Mouse (Mus musculus) CH12.LX (cell line): ENCODE measurements around the gene Mmp19. TPM values are rescaled to one million over a fixed set of nuclear protein-coding genes. Genes with fewer than 3 reads are reported as not detected.

ENCODE experiments used
- DNase-seq: peaks from one replicate; pipeline ENCODE4 v3.0.0-alpha.2; 2013; ENCODE audit errors: extremely low read depth
- H3K27ac ChIP-seq: 2 replicates; pipeline ENCODE4 v1.5.1; 2012; ENCODE audit warnings: low read depth, mild to moderate bottlenecking, control low read depth, moderate library complexity; ENCODE audit not compliant: insufficient read depth
- H3K27me3 ChIP-seq: replicated peaks from 2 replicates; pipeline ENCODE3; 2012; ENCODE audit warnings: inconsistent platforms
- H3K36me3 ChIP-seq, 2 experiments: replicated peaks in 1 of 2; 2 replicates each; pipeline versions ENCODE3 to v1.6.1; 2012; ENCODE audit warnings: inconsistent platforms in 1 of 2, low read length in 1 of 2, mild to moderate bottlenecking in 1 of 2, mixed read lengths in 1 of 2, moderate library complexity in 1 of 2; ENCODE audit not compliant: control insufficient read depth in 1 of 2, insufficient read depth in 1 of 2
- H3K4me1 ChIP-seq, 2 experiments: 2 replicates each; pipeline ENCODE4 v1.6.1; 2012; ENCODE audit warnings: inconsistent platforms in 1 of 2, moderate library complexity in 1 of 2; ENCODE audit not compliant: insufficient read depth in 2 of 2, control insufficient read depth in 1 of 2
- H3K4me2 ChIP-seq: 2 replicates; pipeline ENCODE4 v1.6.1; 2012; ENCODE audit warnings: low read depth, mild to moderate bottlenecking, control low read depth; ENCODE audit not compliant: poor library complexity, insufficient read depth, severe bottlenecking
- H3K4me3 ChIP-seq, 3 experiments: fragments of 150-350 bp in 1 of 3; sonication (generic) in 1 of 3; replicated peaks in 1 of 3; 2 replicates each; pipeline versions ENCODE3 to v1.5.1; 2011 to 2012; ENCODE audit warnings: low read depth in 2 of 3, low read length in 2 of 3, mild to moderate bottlenecking in 2 of 3, moderate library complexity in 2 of 3, control low read depth in 1 of 3, improper control_type of control experiment in 1 of 3, inconsistent platforms in 1 of 3, mixed read lengths in 1 of 3; ENCODE audit not compliant: poor library complexity in 1 of 3
- H3K79me2 ChIP-seq: replicated peaks from 2 replicates; pipeline ENCODE4 v1.6.1; 2012; ENCODE audit warnings: mild to moderate bottlenecking, moderate library complexity; ENCODE audit not compliant: control insufficient read depth, poor library complexity, insufficient read depth, severe bottlenecking; ENCODE audit errors: extremely low read depth
- H3K9ac ChIP-seq: 2 replicates; pipeline ENCODE4 v1.6.1; 2012; ENCODE audit warnings: low read depth, mild to moderate bottlenecking, control low read depth, moderate library complexity; ENCODE audit not compliant: insufficient read depth
- H3K9me3 ChIP-seq: replicated peaks from 2 replicates; pipeline ENCODE3; 2012; ENCODE audit warnings: low read length, inconsistent platforms, mixed read lengths
- BHLHE40 ChIP-seq: IDR thresholded peaks from 2 replicates; pipeline ENCODE4 v1.6.1; 2011; ENCODE audit warnings: mild to moderate bottlenecking, low read depth, low read length, improper control_type of control experiment
- CHD1 ChIP-seq: IDR thresholded peaks from 2 replicates; pipeline ENCODE4 v1.6.1; 2012; ENCODE audit warnings: low read depth, low read length, improper control_type of control experiment, inconsistent platforms
- CHD2 ChIP-seq: IDR thresholded peaks from 2 replicates; pipeline ENCODE4 v1.6.1; 2011; ENCODE audit warnings: low read length, improper control_type of control experiment
- ELF1 ChIP-seq: IDR thresholded peaks from 2 replicates; pipeline ENCODE4 v1.6.1; 2014; ENCODE audit warnings: low read depth, mild to moderate bottlenecking, inconsistent platforms, low read length, improper control_type of control experiment
- GABPA ChIP-seq: IDR thresholded peaks from 2 replicates; pipeline ENCODE4 v1.6.1; 2012; ENCODE audit warnings: low read depth, low read length, improper control_type of control experiment, inconsistent platforms; ENCODE audit not compliant: insufficient replicate concordance
- HCFC1 ChIP-seq: IDR thresholded peaks from 2 replicates; pipeline ENCODE4 v1.6.1; 2012; ENCODE audit warnings: low read depth, mild to moderate bottlenecking, inconsistent platforms, low read length, improper control_type of control experiment
- IRF4 ChIP-seq: IDR thresholded peaks from 2 replicates; pipeline ENCODE4 v1.6.1; 2014; ENCODE audit warnings: low read depth, mild to moderate bottlenecking, inconsistent platforms, low read length, improper control_type of control experiment
- MXI1 ChIP-seq: IDR thresholded peaks from 2 replicates; pipeline ENCODE4 v1.6.1; 2011; ENCODE audit warnings: mild to moderate bottlenecking, low read depth, low read length, improper control_type of control experiment
- NELFE ChIP-seq: IDR thresholded peaks from 2 replicates; pipeline ENCODE4 v1.6.1; 2011; ENCODE audit warnings: low read depth, low read length, improper control_type of control experiment
- NRF1 ChIP-seq: IDR thresholded peaks from 2 replicates; pipeline ENCODE4 v1.6.1; 2014; ENCODE audit warnings: low read depth, mild to moderate bottlenecking, inconsistent platforms, low read length, improper control_type of control experiment, moderate library complexity
- POLR2A ChIP-seq: IDR thresholded peaks from 2 replicates; pipeline ENCODE4 v1.6.1; 2011; ENCODE audit warnings: low read depth, mild to moderate bottlenecking, improper control_type of control experiment, low read length
- POLR2AphosphoS2 ChIP-seq: IDR thresholded peaks from 2 replicates; pipeline ENCODE4 v1.6.1; 2011; ENCODE audit warnings: low read depth, low read length, improper control_type of control experiment
- RAD21 ChIP-seq: IDR thresholded peaks from 2 replicates; pipeline ENCODE4 v1.6.1; 2011; ENCODE audit warnings: low read depth, mild to moderate bottlenecking, low read length, improper control_type of control experiment, moderate library complexity
- SIN3A ChIP-seq: IDR thresholded peaks from 2 replicates; pipeline ENCODE4 v1.6.1; 2012; ENCODE audit warnings: low read length, improper control_type of control experiment, inconsistent platforms
- TBP ChIP-seq: conservative IDR thresholded peaks from 2 replicates; pipeline ENCODE4 v1.6.1; 2011; ENCODE audit warnings: low read depth, low read length, improper control_type of control experiment
- TCF12 ChIP-seq: IDR thresholded peaks from 2 replicates; pipeline ENCODE4 v1.6.1; 2014; ENCODE audit warnings: low read depth, mild to moderate bottlenecking, inconsistent platforms, low read length, improper control_type of control experiment
- UBTF ChIP-seq: IDR thresholded peaks from 2 replicates; pipeline ENCODE4 v1.6.1; 2012; ENCODE audit warnings: low read depth, mild to moderate bottlenecking, inconsistent platforms, low read length, improper control_type of control experiment, moderate library complexity
- USF1 ChIP-seq: IDR thresholded peaks from 2 replicates; pipeline ENCODE4 v1.6.1; 2014; ENCODE audit warnings: low read depth, mild to moderate bottlenecking, inconsistent platforms, low read length, improper control_type of control experiment
- USF2 ChIP-seq: conservative IDR thresholded peaks from 2 replicates; pipeline ENCODE4 v1.6.1; 2011; ENCODE audit warnings: low read depth, low read length, improper control_type of control experiment
- ZKSCAN1 ChIP-seq: IDR thresholded peaks from 2 replicates; pipeline ENCODE4 v1.6.1; 2012; ENCODE audit warnings: low read depth, inconsistent platforms, low read length, improper control_type of control experiment, borderline replicate concordance
- ZNF384 ChIP-seq: IDR thresholded peaks from 2 replicates; pipeline ENCODE4 v1.6.1; 2012; ENCODE audit warnings: low read depth, low read length, improper control_type of control experiment, inconsistent platforms
- dilution Hi-C: fragments of 300-500 bp; cut with MboI; formaldehyde crosslinking; loops from 2 replicates; pipeline ENCODE4 v1.14.3; 2020; ENCODE audit warnings: low sequenced_read_pairs; ENCODE audit not compliant: extremely low pct_unique_long_range_greater_than_20kb, extremely low pct_ligation_motif_present
- in situ Hi-C: fragments of 300-500 bp; cut with MboI; formaldehyde crosslinking; loops from 3 replicates; pipeline ENCODE4 v1.14.3; 2019; ENCODE audit warnings: low sequenced_read_pairs, low pct_ligation_motif_present, low pct_unique_long_range_greater_than_20kb, mixed read lengths
- polyA plus RNA-seq: library from polyadenylated mRNA; unstranded; fragments of >175 nt; gene quantifications from 2 replicates; pipeline ENCODE4 v1.2.1, GENCODE M21; 2012; ENCODE audit warnings: low read depth; ENCODE audit not compliant: insufficient read length
- total RNA-seq, 2 experiments: library from RNA; depleted of rRNA; stranded (reverse); fragments of 300-350 nt in 1 of 2; fragments of >200 nt in 1 of 2; gene quantifications; 2 replicates each; pipeline ENCODE4 v1.2.3; 2012 to 2014

Gene Mmp19
- total and polyA plus RNA-seq, 3 experiments: 0.50 to 1.3 (median 0.57) TPM

GRCm38 (mm10) chr10:128746972-128747645 is 43.6 kb upstream of the Mmp19 start:
- dilution Hi-C loops: no loop called here
- H3K4me3 ChIP-seq: peak overlapping the region; percentile 79 to 96 (median 80)
- TF ChIP-seq USF1: no peak
- TF ChIP-seq IRF4: 0 out of 2 replicates have a peak, but pooled peaks have one; percentile 3
- no peak for TF ChIP-seq USF2
- TF ChIP-seq MXI1: peak; percentile 10; the same call in 1 of the 2 replicates
- TF ChIP-seq BHLHE40: no peak
- no peak for TF ChIP-seq CHD2
- peak; percentile 83 for TF ChIP-seq ZNF384
- peak; percentile 66; the same call in 1 of the 2 replicates for TF ChIP-seq CHD1
- TF ChIP-seq HCFC1: no peak
- TF ChIP-seq, all 38 proteins: peak for 4
- Histone ChIP-seq H3K79me2 (peaks cover 40% of the 10 kb centered on the region), H3K4me1 (peaks cover 8 to 45% of the 10 kb centered on the region in 2 experiments), H3K36me3 (peaks cover 0 to 15% of the 10 kb centered on the region in 2 experiments), H3K9me3 (no peaks in the 10 kb centered on the region), H3K27me3 (peaks cover 3% of the 10 kb centered on the region), H3K27ac (peak overlapping the region; percentile 92), H3K9ac (peak overlapping the region; percentile 86; the same call in 1 of the 2 replicates), H3K4me2 (peak overlapping the region; percentile 92)
- in situ Hi-C loops: no loop called here
- no peak for DNase-seq

GRCm38 (mm10) chr10:128747646-128748251 is 43.0 kb upstream of the Mmp19 start, which contains the start of gene Pym1:
Gene Pym1 (plus strand): TSS chr10:128747889.
- peak within 1 kb of the TSS; percentile 86 for H3K9ac ChIP-seq
- DNase-seq: peak; percentile 89

More at GRCm38 (mm10) chr10:128747646-128748251, 43.0 kb upstream of the Mmp19 start, which contains the start of gene Pym1:
- peaks cover 44% of the 10 kb centered on the region for H3K79me2 ChIP-seq
- H3K4me2 ChIP-seq: peak within 1 kb of the TSS; percentile 92
- peak within 1 kb of the TSS; percentile 79 to 96 (median 80) for H3K4me3 ChIP-seq
- peaks cover 0 to 22% of the 10 kb centered on the region in 2 experiments for H3K36me3 ChIP-seq
- TF ChIP-seq NELFE (peak; percentile 40; the same call in 1 of the 2 replicates), NRF1 (no peak), TBP (peak; percentile 55; the same call in 1 of the 2 replicates), IRF4 (0 out of 2 replicates have a peak, but pooled peaks have one; percentile 11), TCF12 (peak; percentile 56; the same call in 1 of the 2 replicates), RAD21 (no peak), ZKSCAN1 (no peak), UBTF (peak; percentile 29; the same call in 1 of the 2 replicates), GABPA (no peak), POLR2AphosphoS2 (0 out of 2 replicates have a peak, but pooled peaks have one; percentile 28), ELF1 (0 out of 2 replicates have a peak, but pooled peaks have one; percentile 19), HCFC1 (peak; percentile 50; the same call in 1 of the 2 replicates), MXI1 (0 out of 2 replicates have a peak, but pooled peaks have one; percentile 7), SIN3A (peak; percentile 15), POLR2A (peak; percentile 72)
- TF ChIP-seq, all 38 proteins: peak for 11
- H3K27me3 ChIP-seq: peaks cover 3% of the 10 kb centered on the region
- H3K4me1 ChIP-seq: peaks cover 8 to 50% of the 10 kb centered on the region in 2 experiments
- in situ Hi-C loops: no loop called here
- no peaks in the 10 kb centered on the region for H3K9me3 ChIP-seq
- H3K27ac ChIP-seq: peak within 1 kb of the TSS; percentile 92
- dilution Hi-C loops: no loop called here
